Mouse (Mus musculus): ENCODE data around the gene Aatf. TPM values are rescaled to one million over a fixed set of nuclear protein-coding genes. Genes with fewer than 3 reads are reported as not detected.

The Aatf gene
- polyA plus RNA-seq, 1 experiment from 2014 or later = 58.6 TPM

- Histone ChIP-seq H3K9me3 (no peaks in the 10 kb centered on the region), H3K4me3 (no peak overlapping the region), H3K9ac (no peak overlapping the region), H3K27me3 (no peaks in the 10 kb centered on the region), H3K36me3 (0 out of 2 replicates have a peak, but pooled peaks cover 7% of the 10 kb centered on the region), H3K4me2 (no peak overlapping the region), H3K4me1 (peaks cover 33% of the 10 kb centered on the region), H3K27ac (no peak overlapping the region)
- WGBS = 89% methylated on average over 5 of the region's 5 CpGs
- ATAC-seq (ENCODE audit: insufficient number of reproducible peaks, insufficient read depth, low FRiP score, low TSS enrichment, low read depth) = no peak
Observed at GRCm38 (mm10) chr11:84426633-84426998, 86.7 kb downstream of the Aatf start.

GRCm38 (mm10) chr11:84425736-84426632 lies 87.3 kb downstream of the Aatf start:
- no peaks in the 10 kb centered on the region for H3K27me3 ChIP-seq
- no peak for ATAC-seq (ENCODE audit: insufficient number of reproducible peaks, insufficient read depth, low FRiP score, low TSS enrichment, low read depth)
- H3K36me3 ChIP-seq = 0 out of 2 replicates have a peak, but pooled peaks cover 3% of the 10 kb centered on the region
- 68% methylated on average over 13 of the region's 13 CpGs for WGBS
- H3K4me2 ChIP-seq = no peak overlapping the region
- no peak overlapping the region for H3K9ac ChIP-seq
- peaks cover 36% of the 10 kb centered on the region for H3K4me1 ChIP-seq
- H3K27ac ChIP-seq = no peak overlapping the region
- no peak overlapping the region for H3K4me3 ChIP-seq
- H3K9me3 ChIP-seq = no peaks in the 10 kb centered on the region

GRCm38 (mm10) chr11:84420779-84421178 lies 92.5 kb downstream of the Aatf start:
- no peaks in the 10 kb centered on the region for H3K9me3 ChIP-seq
- no peaks in the 10 kb centered on the region for H3K27me3 ChIP-seq
- no peak overlapping the region for H3K4me2 ChIP-seq
- H3K9ac ChIP-seq = no peak overlapping the region
- peaks cover 35% of the 10 kb centered on the region for H3K4me1 ChIP-seq
- WGBS = 91% methylated on average over 6 of the region's 6 CpGs
- ATAC-seq (ENCODE audit: insufficient number of reproducible peaks, insufficient read depth, low FRiP score, low TSS enrichment, low read depth) = no peak
- no peak overlapping the region for H3K27ac ChIP-seq
- H3K36me3 ChIP-seq = 0 out of 2 replicates have a peak, but pooled peaks cover 3% of the 10 kb centered on the region
- no peak overlapping the region for H3K4me3 ChIP-seq

GRCm38 (mm10) chr11:84413111-84413510 lies 100.2 kb downstream of the Aatf start:
- no peak overlapping the region for H3K27ac ChIP-seq
- H3K36me3 ChIP-seq = no peaks in the 10 kb centered on the region
- WGBS = 60% methylated on average over 6 of the region's 6 CpGs
- no peaks in the 10 kb centered on the region for H3K9me3 ChIP-seq
- H3K4me1 ChIP-seq = peaks cover 7% of the 10 kb centered on the region
- H3K9ac ChIP-seq = no peak overlapping the region
- no peak overlapping the region for H3K4me3 ChIP-seq
- no peaks in the 10 kb centered on the region for H3K27me3 ChIP-seq
- ATAC-seq (ENCODE audit: insufficient number of reproducible peaks, insufficient read depth, low FRiP score, low TSS enrichment, low read depth) = no peak
- no peak overlapping the region for H3K4me2 ChIP-seq

- no peak for ATAC-seq (ENCODE audit: insufficient number of reproducible peaks, insufficient read depth, low FRiP score, low TSS enrichment, low read depth)
Observed at GRCm38 (mm10) chr11:84412201-84412934, 101.0 kb downstream of the Aatf start.

GRCm38 (mm10) chr11:84411642-84412018 lies 101.7 kb downstream of the Aatf start:
- no peak for ATAC-seq (ENCODE audit: insufficient number of reproducible peaks, insufficient read depth, low FRiP score, low TSS enrichment, low read depth)
- H3K9me3 ChIP-seq = peaks cover 3% of the 10 kb centered on the region; the same call in 1 of the 2 replicates
- WGBS = 67% methylated on average over 7 of the region's 7 CpGs
- H3K27ac ChIP-seq = no peak overlapping the region
- no peaks in the 10 kb centered on the region for H3K27me3 ChIP-seq
- no peak overlapping the region for H3K9ac ChIP-seq
- no peaks in the 10 kb centered on the region for H3K36me3 ChIP-seq
- H3K4me2 ChIP-seq = no peak overlapping the region
- H3K4me3 ChIP-seq = no peak overlapping the region
- peaks cover 7% of the 10 kb centered on the region for H3K4me1 ChIP-seq

More at GRCm38 (mm10) chr11:84412201-84412934, 101.0 kb downstream of the Aatf start:
- H3K27ac ChIP-seq = no peak overlapping the region
- no peaks in the 10 kb centered on the region for H3K27me3 ChIP-seq
- H3K4me3 ChIP-seq = no peak overlapping the region
- no peak overlapping the region for H3K9ac ChIP-seq
- H3K4me2 ChIP-seq = no peak overlapping the region
- 48% methylated on average over 12 of the region's 12 CpGs for WGBS
- no peaks in the 10 kb centered on the region for H3K36me3 ChIP-seq
- peaks cover 7% of the 10 kb centered on the region for H3K4me1 ChIP-seq
- no peaks in the 10 kb centered on the region for H3K9me3 ChIP-seq

- Histone ChIP-seq H3K36me3 (no peaks in the 10 kb centered on the region), H3K27me3 (no peaks in the 10 kb centered on the region), H3K4me1 (peaks cover 7% of the 10 kb centered on the region), H3K4me3 (no peak overlapping the region), H3K9ac (no peak overlapping the region), H3K27ac (no peak overlapping the region), H3K9me3 (peaks cover 4% of the 10 kb centered on the region; the same call in 1 of the 2 replicates), H3K4me2 (no peak overlapping the region)
- no peak for ATAC-seq (ENCODE audit: insufficient number of reproducible peaks, insufficient read depth, low FRiP score, low TSS enrichment, low read depth)
- WGBS = 66% methylated on average over 7 of the region's 7 CpGs
Observed at GRCm38 (mm10) chr11:84410879-84411641, 102.3 kb downstream of the Aatf start.

- Histone ChIP-seq H3K9me3 (peaks cover 4% of the 10 kb centered on the region; the same call in 1 of the 2 replicates), H3K27ac (no peak overlapping the region), H3K4me1 (peaks cover 7% of the 10 kb centered on the region), H3K4me2 (no peak overlapping the region), H3K9ac (no peak overlapping the region), H3K36me3 (no peaks in the 10 kb centered on the region), H3K27me3 (no peaks in the 10 kb centered on the region), H3K4me3 (no peak overlapping the region)
- WGBS = 54% methylated on average over 4 of the region's 4 CpGs
- ATAC-seq (ENCODE audit: insufficient number of reproducible peaks, insufficient read depth, low FRiP score, low TSS enrichment, low read depth) = no peak
Observed at GRCm38 (mm10) chr11:84410383-84410782, 102.9 kb downstream of the Aatf start.

- Histone ChIP-seq H3K9me3 (peaks cover 4% of the 10 kb centered on the region; the same call in 1 of the 2 replicates), H3K4me1 (no peaks in the 10 kb centered on the region), H3K36me3 (0 out of 2 replicates have a peak, but pooled peaks cover 7% of the 10 kb centered on the region), H3K27me3 (no peaks in the 10 kb centered on the region), H3K4me3 (no peak overlapping the region), H3K27ac (no peak overlapping the region), H3K4me2 (no peak overlapping the region), H3K9ac (no peak overlapping the region)
- no peak for ATAC-seq (ENCODE audit: insufficient number of reproducible peaks, insufficient read depth, low FRiP score, low TSS enrichment, low read depth)
- 91% methylated on average over 4 of the region's 4 CpGs for WGBS
Observed at GRCm38 (mm10) chr11:84406733-84407132, 106.6 kb downstream of the Aatf start.

GRCm38 (mm10) chr11:84395010-84395409 lies 118.3 kb downstream of the Aatf start:
- Histone ChIP-seq H3K27ac (no peak overlapping the region), H3K4me1 (no peaks in the 10 kb centered on the region), H3K4me2 (no peak overlapping the region), H3K36me3 (peaks cover 55% of the 10 kb centered on the region), H3K27me3 (no peaks in the 10 kb centered on the region), H3K9me3 (no peaks in the 10 kb centered on the region), H3K9ac (no peak overlapping the region), H3K4me3 (no peak overlapping the region)
- no peak for ATAC-seq (ENCODE audit: insufficient number of reproducible peaks, insufficient read depth, low FRiP score, low TSS enrichment, low read depth)
- WGBS = 77% methylated on average over 1 of the region's 1 CpGs

GRCm38 (mm10) chr11:84393571-84393970 lies 119.8 kb downstream of the Aatf start:
- no peaks in the 10 kb centered on the region for H3K4me1 ChIP-seq
- no peak overlapping the region for H3K4me2 ChIP-seq
- H3K9ac ChIP-seq = no peak overlapping the region
- peaks cover 61% of the 10 kb centered on the region for H3K36me3 ChIP-seq
- H3K27me3 ChIP-seq = no peaks in the 10 kb centered on the region
- H3K9me3 ChIP-seq = no peaks in the 10 kb centered on the region
- H3K27ac ChIP-seq = no peak overlapping the region
- ATAC-seq (ENCODE audit: insufficient number of reproducible peaks, insufficient read depth, low FRiP score, low TSS enrichment, low read depth) = no peak
- WGBS = 84% methylated on average over 7 of the region's 7 CpGs
- no peak overlapping the region for H3K4me3 ChIP-seq

Data from embryonic facial prominence, embryonic 13.5 days (tissue).